Mouse (Mus musculus) stomach, postnatal 0 days (tissue): Measurements from ENCODE around the gene Cdh23. TPM values are rescaled to one million over a fixed set of nuclear protein-coding genes. Genes with fewer than 3 reads are reported as not detected.

ENCODE experiments used
- ATAC-seq: fragments of 200-750 bp; cut with Nextera tagmentation; 2 replicates; pipeline ENCODE4 v1.8.0; 2017; ENCODE audit not compliant: low FRiP score, low TSS enrichment
- DNase-seq: peaks from one replicate; pipeline ENCODE4 v3.0.0-alpha.2; 2016; ENCODE audit warnings: low spot score
- H3K27ac ChIP-seq: fragments of 300-500 bp; sonication (generic); replicated peaks from 2 replicates; pipeline ENCODE4 v1.5.1; 2014; ENCODE audit warnings: mild to moderate bottlenecking, control low read depth
- H3K27me3 ChIP-seq: fragments of 300-500 bp; sonication (generic); 2 replicates; pipeline ENCODE4 v1.6.1; 2014; ENCODE audit warnings: low read length; ENCODE audit not compliant: control insufficient read depth, insufficient read depth
- H3K36me3 ChIP-seq: fragments of 300-500 bp; sonication (generic); 2 replicates; pipeline ENCODE4 v1.6.1; 2014; ENCODE audit warnings: low read length, mixed read lengths; ENCODE audit not compliant: control insufficient read depth, insufficient read depth
- H3K4me1 ChIP-seq: fragments of 300-500 bp; sonication (generic); replicated peaks from 2 replicates; pipeline ENCODE4 v1.6.1; 2014; ENCODE audit warnings: antibody characterized with exemption; ENCODE audit not compliant: control insufficient read depth, insufficient read depth
- H3K4me2 ChIP-seq: fragments of 300-500 bp; sonication (generic); replicated peaks from 2 replicates; pipeline ENCODE4 v1.6.1; 2014; ENCODE audit warnings: low read depth, mild to moderate bottlenecking, control low read depth, moderate library complexity
- H3K4me3 ChIP-seq: fragments of 300-500 bp; sonication (generic); 2 replicates; pipeline ENCODE4 v1.5.1; 2014; ENCODE audit warnings: low read depth, low read length, control low read depth
- H3K9ac ChIP-seq: fragments of 300-500 bp; sonication (generic); 2 replicates; pipeline ENCODE4 v1.6.1; 2014; ENCODE audit warnings: mild to moderate bottlenecking, low read length, control low read depth, mixed read lengths
- H3K9me3 ChIP-seq: fragments of 300-500 bp; sonication (generic); 2 replicates; pipeline ENCODE4 v1.6.1; 2016; ENCODE audit warnings: low read length; ENCODE audit not compliant: control insufficient read depth
- CTCF ChIP-seq: IDR thresholded peaks from 2 replicates; pipeline ENCODE4 v1.5.1; 2016; ENCODE audit warnings: antibody characterized with exemption, low read depth, mild to moderate bottlenecking, moderate library complexity
- EP300 ChIP-seq: optimal IDR thresholded peaks from 2 replicates; pipeline ENCODE3; 2016; ENCODE audit warnings: antibody characterized with exemption
- WGBS: fragments of 180-500 bp; shearing (Covaris S2); extraction: QIAGEN DNeasy Blood & Tissue Kit; methylation state at CpG from one replicate; pipeline ENCODE4 v1.1.7; 2014; 5-methylcytosine and 5-hydroxymethylcytosine counted together
- polyA plus RNA-seq: library from polyadenylated mRNA; unstranded; fragments of >200 nt; fragmentation: Nextera tagmentation; extraction: Ambion mirVana; gene quantifications from 2 replicates; pipeline ENCODE4 v1.2.1, GENCODE M21; 2015

Gene Cdh23
- polyA plus RNA-seq, 1 experiment from 2014 or later: 0.18 TPM

GRCm38 (mm10) chr10:60447186-60447585, 249.1 kb downstream of the Cdh23 start:
- Histone ChIP-seq H3K27ac (no peak overlapping the region), H3K9ac (no peak overlapping the region), H3K4me1 (no peaks in the 10 kb centered on the region), H3K9me3 (no peaks in the 10 kb centered on the region), H3K4me2 (no peak overlapping the region), H3K27me3 (no peaks in the 10 kb centered on the region), H3K4me3 (no peak overlapping the region), H3K36me3 (no peaks in the 10 kb centered on the region)
- no peak for DNase-seq
- no peak for ATAC-seq
- TF ChIP-seq CTCF: no peak
- TF ChIP-seq EP300: no peak
- 45% methylated on average over 12 of the region's 12 CpGs for WGBS

DNA sequence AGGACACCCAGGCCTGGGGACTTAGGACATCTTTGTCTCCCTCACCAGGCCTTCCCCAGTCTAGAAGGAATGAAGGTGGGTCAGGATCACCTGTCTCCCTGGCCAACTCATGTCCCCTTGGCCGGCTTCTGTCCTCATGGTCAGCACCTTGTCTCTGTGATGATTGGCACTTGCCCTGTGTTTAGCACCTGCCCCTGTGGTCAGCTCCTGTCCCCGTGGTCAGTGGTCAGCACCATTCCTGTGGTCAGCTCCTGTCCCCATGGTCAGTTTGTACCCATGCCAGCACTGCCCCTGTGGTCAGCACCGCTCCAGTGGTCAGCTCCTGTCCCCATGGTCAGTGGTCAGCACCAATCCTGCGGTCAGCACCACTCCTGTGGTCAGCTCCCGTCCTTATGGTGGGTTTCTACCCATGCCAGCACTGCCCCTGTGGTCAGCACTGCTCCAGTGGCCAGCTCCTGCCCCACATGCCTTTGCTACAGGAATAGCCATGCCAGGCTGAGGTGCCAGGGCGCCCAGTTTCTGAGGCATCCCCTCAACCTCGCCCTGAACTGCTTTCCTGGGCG, 251.2 kb downstream of the Cdh23 start:
- 0 out of 2 replicates have a peak, but pooled peaks have one; percentile 41 for ATAC-seq
- Histone ChIP-seq H3K4me3 (no peak overlapping the region), H3K4me2 (no peak overlapping the region), H3K27me3 (no peaks in the 10 kb centered on the region), H3K9me3 (no peaks in the 10 kb centered on the region), H3K9ac (no peak overlapping the region), H3K4me1 (no peaks in the 10 kb centered on the region), H3K36me3 (no peaks in the 10 kb centered on the region), H3K27ac (no peak overlapping the region)
- 54% methylated on average over 8 of the region's 8 CpGs for WGBS
- no peak for TF ChIP-seq EP300
- TF ChIP-seq CTCF: no peak
- DNase-seq: peak; percentile 56

GRCm38 (mm10) chr10:60443078-60443477, 253.2 kb downstream of the Cdh23 start:
- WGBS: 4% methylated on average over 2 of the region's 2 CpGs

DNA sequence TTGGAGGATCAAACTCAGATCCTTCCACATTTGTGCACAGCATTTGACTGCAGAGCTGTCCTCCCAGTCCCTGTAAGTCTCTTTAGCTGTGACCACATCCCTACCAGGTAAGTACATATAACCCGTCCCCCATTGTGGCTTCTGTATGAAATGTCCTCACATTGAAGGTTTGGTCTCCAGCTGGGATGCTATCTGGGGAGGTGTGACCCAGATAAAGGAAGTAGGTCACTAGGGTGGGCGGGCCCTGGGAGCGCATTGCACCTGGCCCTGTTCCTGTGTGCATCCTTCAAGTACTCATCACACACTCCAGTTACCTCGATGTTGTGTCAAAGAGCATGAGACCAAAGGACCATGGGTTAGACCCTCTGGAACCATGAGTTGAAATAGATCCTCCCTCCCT, 254.0 kb downstream of the Cdh23 start:
- 74% methylated on average over 4 of the region's 4 CpGs for WGBS
- Histone ChIP-seq H3K4me1 (no peaks in the 10 kb centered on the region), H3K27ac (no peak overlapping the region), H3K4me2 (no peak overlapping the region), H3K9me3 (no peaks in the 10 kb centered on the region), H3K36me3 (no peaks in the 10 kb centered on the region), H3K27me3 (no peaks in the 10 kb centered on the region), H3K9ac (no peak overlapping the region), H3K4me3 (no peak overlapping the region)
- no peak for ATAC-seq
- no peak for DNase-seq
- TF ChIP-seq EP300: no peak
- no peak for TF ChIP-seq CTCF

More at GRCm38 (mm10) chr10:60443078-60443477, 253.2 kb downstream of the Cdh23 start:
- peak; percentile 24; the same call in 1 of the 2 replicates for ATAC-seq
- Histone ChIP-seq H3K4me1 (no peaks in the 10 kb centered on the region), H3K4me2 (no peak overlapping the region), H3K9ac (no peak overlapping the region), H3K27ac (no peak overlapping the region), H3K9me3 (no peaks in the 10 kb centered on the region), H3K4me3 (no peak overlapping the region), H3K36me3 (no peaks in the 10 kb centered on the region), H3K27me3 (no peaks in the 10 kb centered on the region)
- no peak for DNase-seq
- TF ChIP-seq CTCF (peak; percentile 36; the same call in 1 of the 2 replicates), EP300 (no peak)

- H3K36me3 ChIP-seq: no peaks in the 10 kb centered on the region
- no peaks in the 10 kb centered on the region for H3K4me1 ChIP-seq
- no peak overlapping the region for H3K4me2 ChIP-seq
- H3K4me3 ChIP-seq: no peak overlapping the region
- no peaks in the 10 kb centered on the region for H3K9me3 ChIP-seq
- no peak overlapping the region for H3K9ac ChIP-seq
- DNase-seq: no peak
- 22% methylated on average over 4 of the region's 4 CpGs for WGBS
- H3K27me3 ChIP-seq: no peaks in the 10 kb centered on the region
- no peak overlapping the region for H3K27ac ChIP-seq
- no peak for ATAC-seq
- TF ChIP-seq CTCF (no peak), EP300 (no peak)
Measured at GRCm38 (mm10) chr10:60432679-60433078, 263.6 kb downstream of the Cdh23 start.

DNA sequence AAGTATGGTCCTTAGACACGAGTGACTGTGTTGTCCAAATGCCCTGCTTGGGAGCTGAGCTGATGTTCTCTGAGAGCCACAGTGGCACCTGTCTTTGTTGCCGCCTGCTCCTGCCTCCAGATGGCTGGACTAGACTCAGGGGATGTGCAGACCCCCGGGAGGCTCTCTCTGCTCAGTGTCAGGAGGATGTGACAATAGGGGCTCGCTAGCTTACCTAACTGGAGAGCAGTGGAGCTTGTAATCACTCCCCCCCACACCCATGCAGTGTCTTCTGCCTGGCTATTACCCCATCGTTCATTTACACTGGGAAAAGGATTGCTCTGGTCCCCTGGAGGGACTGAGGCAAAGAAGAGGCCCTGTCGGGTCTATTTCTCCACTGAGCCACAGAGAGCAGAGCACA, 265.7 kb downstream of the Cdh23 start:
- WGBS: 56% methylated on average over 6 of the region's 6 CpGs
- DNase-seq: no peak
- no peaks in the 10 kb centered on the region for H3K27me3 ChIP-seq
- H3K9me3 ChIP-seq: no peaks in the 10 kb centered on the region
- no peaks in the 10 kb centered on the region for H3K4me1 ChIP-seq
- no peak for TF ChIP-seq EP300
- TF ChIP-seq CTCF: no peak
- H3K4me3 ChIP-seq: no peak overlapping the region
- no peak overlapping the region for H3K4me2 ChIP-seq
- H3K36me3 ChIP-seq: no peaks in the 10 kb centered on the region
- H3K9ac ChIP-seq: no peak overlapping the region
- ATAC-seq: no peak
- no peak overlapping the region for H3K27ac ChIP-seq
